Mouse (Mus musculus) erythroid progenitor cell, adult 5-6 weeks (primary cell): ENCODE measurements around the gene Uchl1. TPM values are rescaled to one million over a fixed set of nuclear protein-coding genes. Genes with fewer than 3 reads are reported as not detected.

Source experiments
- ATAC-seq: replicated peaks from 2 replicates; pipeline ENCODE4 v1.8.0; 2016; ENCODE audit warnings: moderate number of reproducible peaks, mild to moderate bottlenecking, moderate TSS enrichment, inconsistent platforms; ENCODE audit not compliant: poor library complexity, low FRiP score, severe bottlenecking
- total RNA-seq, 2 experiments: library from RNA; stranded (forward) in 1 of 2; stranded (reverse) in 1 of 2; fragments of 150-400 nt in 1 of 2; fragments of 186-747, 209-891 nt in 1 of 2; gene quantifications; 2 replicates each; pipeline versions ENCODE4 v1.2.3 to v1.2.4; 2015 to 2017; ENCODE audit warnings: low replicate concordance in 2 of 2

Uchl1 gene
- total RNA-seq, 2 experiments from 2014 or later = not detected

GRCm38 (mm10) chr5:66703317-66704004 lies 27.6 kb downstream of the Uchl1 start:
- ATAC-seq = no peak

GRCm38 (mm10) chr5:66707859-66708258 lies 32.0 kb downstream of the Uchl1 start:
- no peak for ATAC-seq

DNA sequence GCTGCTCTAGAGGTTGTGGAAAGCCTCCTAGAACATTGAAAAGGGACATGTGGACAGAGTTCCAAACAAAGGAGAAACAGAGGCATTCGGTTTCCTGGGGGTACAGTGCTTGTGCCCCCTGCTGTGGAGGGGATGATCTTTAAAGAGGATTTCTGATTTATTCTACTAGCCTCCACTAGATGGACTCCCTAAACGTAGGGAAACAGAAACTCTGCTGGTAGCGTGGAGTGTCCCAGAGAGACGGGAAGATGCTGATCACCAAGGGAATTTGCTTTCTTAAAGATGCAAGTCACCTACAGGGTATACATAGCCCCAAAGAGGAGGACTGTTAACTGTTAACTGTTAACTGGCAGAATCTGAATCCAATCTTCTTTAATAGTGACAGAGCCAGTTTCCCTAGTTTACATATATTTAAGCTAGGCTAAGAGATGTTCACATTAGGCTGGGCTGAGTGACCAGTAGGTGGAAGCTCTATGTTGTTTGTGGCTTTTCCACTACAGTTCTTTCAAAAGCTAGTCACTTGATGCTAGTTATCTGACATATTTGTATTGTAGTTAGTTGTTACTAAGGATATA lies 34.6 kb downstream of the Uchl1 start:
- no peak for ATAC-seq

DNA sequence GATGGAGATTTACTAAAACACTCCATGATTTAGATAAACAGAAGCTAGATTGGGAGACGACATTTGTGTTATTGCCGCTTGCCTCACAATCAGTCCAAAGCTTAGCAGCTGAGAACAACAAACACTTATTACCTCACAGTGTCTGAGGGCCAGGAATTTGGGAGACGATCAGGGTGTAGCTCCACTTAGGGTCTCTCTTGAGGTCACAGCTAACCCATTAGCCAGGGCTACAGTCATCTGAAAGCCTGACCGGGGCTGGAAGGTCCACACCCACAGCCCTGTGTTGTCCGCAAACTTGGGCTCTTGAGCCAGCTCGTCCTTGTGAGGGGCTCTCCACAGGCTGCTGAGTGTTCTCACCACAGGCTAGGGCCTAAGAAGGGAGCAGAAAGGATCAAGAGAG lies 36.9 kb downstream of the Uchl1 start:
- ATAC-seq = no peak

DNA sequence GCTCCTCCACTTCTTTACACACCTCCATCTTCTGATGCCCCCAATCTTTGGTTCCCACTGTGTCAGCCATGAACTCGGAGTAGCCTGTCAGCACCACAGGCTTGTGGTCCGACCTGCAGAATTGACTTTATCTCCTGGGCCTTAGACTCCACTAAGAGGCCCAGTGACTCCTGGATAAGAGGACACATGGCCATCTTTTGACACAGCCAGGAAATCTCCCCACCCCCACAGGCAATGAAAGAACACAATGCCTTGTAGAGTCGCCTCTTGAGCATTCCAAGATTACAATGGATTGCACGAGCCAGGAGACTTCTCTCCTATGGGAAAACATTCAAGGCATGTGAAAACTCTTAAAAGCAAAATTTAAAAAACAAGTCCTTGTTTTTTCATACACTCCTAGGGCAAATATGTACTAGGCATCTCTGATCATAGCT lies 39.6 kb downstream of the Uchl1 start:
- ATAC-seq = no peak

- ATAC-seq = no peak
Measured at GRCm38 (mm10) chr5:66717931-66718330, 42.0 kb downstream of the Uchl1 start.

GRCm38 (mm10) chr5:66718413-66718812 lies 42.5 kb downstream of the Uchl1 start:
- no peak for ATAC-seq

DNA sequence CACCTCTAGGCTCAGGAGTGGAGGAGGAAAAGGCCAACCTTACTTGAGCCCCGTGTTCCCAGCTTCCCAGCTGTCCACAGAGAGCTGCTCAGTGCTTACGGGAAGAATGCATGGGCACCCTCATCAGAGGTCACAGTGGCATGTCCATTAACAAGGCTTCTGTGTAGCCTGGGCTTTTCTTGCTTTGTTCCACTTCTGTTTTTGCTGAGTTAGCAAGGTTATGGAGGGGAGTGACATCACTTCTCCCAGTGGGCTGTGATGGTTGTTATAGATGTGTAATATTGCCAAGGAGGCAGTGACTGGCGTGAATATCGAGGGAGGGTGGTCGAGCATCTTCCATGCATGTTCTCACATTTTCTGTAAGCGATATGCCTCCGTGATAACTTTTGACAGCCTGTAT lies 43.0 kb downstream of the Uchl1 start:
- ATAC-seq = no peak

- ATAC-seq = no peak
Measured at GRCm38 (mm10) chr5:66720921-66721320, 45.0 kb downstream of the Uchl1 start.

DNA sequence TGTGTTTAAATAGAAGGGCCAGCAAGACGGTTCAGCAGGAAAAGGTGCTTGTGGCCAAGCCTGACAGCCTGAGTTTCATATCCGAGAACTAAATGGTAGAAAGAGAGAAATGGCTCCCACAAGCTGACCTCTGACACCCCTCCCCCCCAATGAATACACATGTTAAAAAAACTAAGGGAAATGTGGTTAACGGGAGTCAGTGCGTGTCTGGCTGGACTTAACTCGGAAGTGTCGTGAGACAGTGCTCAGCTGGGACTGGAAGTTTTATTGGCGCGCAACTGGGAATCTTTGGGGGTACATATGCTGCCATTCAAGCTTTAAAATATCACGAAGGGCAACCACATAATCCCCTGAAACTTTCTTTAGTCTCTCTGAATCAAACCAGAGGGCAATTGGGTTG lies 46.7 kb downstream of the Uchl1 start:
- ATAC-seq = no peak

- no peak for ATAC-seq
Measured at GRCm38 (mm10) chr5:66723037-66723436, 47.1 kb downstream of the Uchl1 start.

GRCm38 (mm10) chr5:66723626-66724025 lies 47.7 kb downstream of the Uchl1 start:
- no peak for ATAC-seq

- ATAC-seq = no peak
Measured at GRCm38 (mm10) chr5:66729306-66729705, 53.4 kb downstream of the Uchl1 start.

DNA sequence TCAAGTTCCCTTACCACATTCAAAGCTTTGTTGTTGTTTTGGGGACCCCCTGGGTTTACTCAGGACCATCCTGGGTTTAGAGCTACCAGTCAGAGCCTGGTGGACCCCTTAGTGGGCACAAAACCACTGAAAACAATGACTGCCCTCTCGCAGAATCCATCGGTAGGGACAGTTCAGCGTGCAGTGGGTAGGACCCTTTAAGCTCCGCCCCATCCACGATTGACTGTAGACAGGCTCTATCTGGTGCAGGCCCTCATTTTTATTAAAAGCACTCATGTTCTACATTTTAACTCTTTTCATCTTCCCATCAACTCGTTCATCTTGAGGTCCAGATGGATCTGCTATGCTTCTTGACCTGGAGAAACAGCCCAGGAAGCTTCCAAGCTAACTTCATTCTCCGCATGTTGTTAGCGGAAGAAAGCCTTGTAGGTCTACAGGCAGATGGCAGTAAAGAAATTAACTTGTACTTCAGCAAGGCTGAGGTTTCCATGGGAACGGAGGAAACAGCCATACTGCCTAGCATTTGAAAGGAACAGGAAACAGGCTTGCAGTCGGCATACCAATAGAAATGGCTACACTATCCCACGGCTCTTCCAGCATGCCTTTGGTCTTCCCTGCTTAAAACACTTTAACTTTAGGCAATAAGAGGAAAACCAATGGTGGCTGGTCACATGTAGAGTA lies 54.9 kb downstream of the Uchl1 start:
- no peak for ATAC-seq

DNA sequence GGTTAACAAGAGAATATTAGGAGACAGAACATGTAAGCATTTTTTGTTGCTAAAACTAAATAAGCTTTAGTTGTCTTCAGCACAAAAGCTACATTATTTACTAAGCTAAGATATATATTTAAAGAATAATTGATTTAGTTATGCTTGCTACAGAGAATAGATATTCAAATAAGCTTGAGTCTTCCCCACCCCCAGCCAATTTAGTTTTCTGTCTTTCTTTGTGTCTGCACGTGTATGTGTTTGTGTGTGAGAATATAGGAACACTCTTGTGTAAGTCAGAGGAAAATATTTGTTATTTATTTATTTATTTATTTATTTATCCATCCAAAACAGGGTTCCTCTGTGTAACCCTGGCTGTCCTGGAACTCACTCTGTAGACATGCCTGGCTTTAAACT lies 55.4 kb downstream of the Uchl1 start:
- ATAC-seq = no peak

GRCm38 (mm10) chr5:66733556-66733955 lies 57.7 kb downstream of the Uchl1 start:
- no peak for ATAC-seq

Other genes with a start within 250 kb of the Uchl1 start
- 1.3 and 3.2 TPM in 2 replicates for gene Apbb2, start 57.3 kb upstream of the Uchl1 start, total RNA-seq (2015; ENCODE audit: low replicate concordance)
- not detected in 2 replicates for gene Apbb2, start 57.3 kb upstream of the Uchl1 start, total RNA-seq (2017; ENCODE audit: low replicate concordance)
- not detected in 2 replicates for gene Limch1, start 69.7 kb downstream of the Uchl1 start, total RNA-seq (2015; ENCODE audit: low replicate concordance)
- 0.39 TPM in 1 of 2 replicates, not detected in the other for gene Limch1, start 69.7 kb downstream of the Uchl1 start, total RNA-seq (2017; ENCODE audit: low replicate concordance)